Mouse (Mus musculus) myocyte (in vitro differentiated cells): ENCODE data around the gene Ptpa. TPM values are rescaled to one million over a fixed set of nuclear protein-coding genes. Genes with fewer than 3 reads are reported as not detected.

Experiments used
- H3K27me3 ChIP-seq: one replicate; pipeline ENCODE4 v1.6.1; 2011; ENCODE audit not compliant: control insufficient read depth, insufficient read depth, insufficient read length
- H3K36me3 ChIP-seq: one replicate; pipeline ENCODE4 v1.6.1; 2011; ENCODE audit not compliant: control insufficient read depth, insufficient read depth
- H3K4me2 ChIP-seq: one replicate; pipeline ENCODE4 v1.6.1; 2011; ENCODE audit warnings: low read depth, control low read depth
- H3K4me3 ChIP-seq: one replicate; pipeline ENCODE4 v1.5.1; 2011; ENCODE audit warnings: mild to moderate bottlenecking, control low read depth, moderate library complexity
- H3K79me2 ChIP-seq: one replicate; pipeline ENCODE4 v1.6.1; 2011; ENCODE audit not compliant: control insufficient read depth, insufficient read depth
- H3ac ChIP-seq: one replicate; pipeline ENCODE4 v1.6.1; 2011; ENCODE audit not compliant: control insufficient read depth, insufficient read length
- CEBPB ChIP-seq: IDR thresholded peaks from 2 replicates; pipeline ENCODE4 v1.6.1; 2011; ENCODE audit warnings: mild to moderate bottlenecking, moderate library complexity; ENCODE audit not compliant: poor library complexity, insufficient read depth, severe bottlenecking
- E2F4 ChIP-seq: IDR thresholded peaks from one replicate; pipeline ENCODE4 v1.6.1; 2011; ENCODE audit warnings: mild to moderate bottlenecking, control low read depth, moderate library complexity; ENCODE audit not compliant: insufficient read depth
- MAX ChIP-seq: IDR thresholded peaks from one replicate; pipeline ENCODE4 v1.6.1; 2011; ENCODE audit warnings: low read depth, mild to moderate bottlenecking, control low read depth
- MYOD1 ChIP-seq, 3 experiments: IDR thresholded peaks; one replicate each; pipeline ENCODE4 v1.6.1; 2011; ENCODE audit warnings: control low read depth in 2 of 3, low read depth in 2 of 3, mild to moderate bottlenecking in 2 of 3, moderate library complexity in 1 of 3; ENCODE audit not compliant: insufficient read length in 2 of 3, control insufficient read depth in 1 of 3
- MYOG ChIP-seq, 3 experiments: IDR thresholded peaks; one replicate each; pipeline ENCODE4 v1.6.1; 2011; ENCODE audit warnings: control low read depth in 2 of 3, low read depth in 2 of 3, mild to moderate bottlenecking in 2 of 3; ENCODE audit not compliant: insufficient read length in 2 of 3, control insufficient read depth in 1 of 3, insufficient read depth in 1 of 3
- POLR2A ChIP-seq: IDR thresholded peaks from one replicate; pipeline ENCODE4 v1.6.1; 2011; ENCODE audit warnings: low read depth, mild to moderate bottlenecking, control low read depth, moderate library complexity; ENCODE audit not compliant: insufficient read length
- POLR2AphosphoS2 ChIP-seq: IDR thresholded peaks from one replicate; pipeline ENCODE4 v1.6.1; 2011; ENCODE audit warnings: low read depth, control low read depth; ENCODE audit not compliant: insufficient read length
- REST ChIP-seq: IDR thresholded peaks from one replicate; pipeline ENCODE4 v1.6.1; 2011; ENCODE audit warnings: mild to moderate bottlenecking, control low read depth, moderate library complexity; ENCODE audit not compliant: insufficient read depth, insufficient read length
- SRF ChIP-seq: IDR thresholded peaks from one replicate; pipeline ENCODE4 v1.6.1; 2011; ENCODE audit warnings: low read depth; ENCODE audit not compliant: control insufficient read depth, insufficient read length
- TCF12 ChIP-seq: IDR thresholded peaks from one replicate; pipeline ENCODE4 v1.6.1; 2011; ENCODE audit warnings: mild to moderate bottlenecking, control low read depth; ENCODE audit not compliant: poor library complexity, insufficient read depth, severe bottlenecking
- TCF3 ChIP-seq: IDR thresholded peaks from one replicate; pipeline ENCODE4 v1.6.1; 2011; ENCODE audit warnings: low read depth, control low read depth; ENCODE audit not compliant: insufficient read length
- USF1 ChIP-seq: IDR thresholded peaks from one replicate; pipeline ENCODE4 v1.6.1; 2011; ENCODE audit warnings: low read depth, mild to moderate bottlenecking, control low read depth, moderate library complexity
- polyA plus RNA-seq: library from polyadenylated mRNA; unstranded; fragments of >200 nt; fragmentation: generic; extraction: Trizol; gene quantifications from one replicate; pipeline ENCODE4 v1.2.1, GENCODE M21; 2012; ENCODE audit warnings: missing spikeins

Gene Ptpa
- polyA plus RNA-seq, 1 experiment, result 151 TPM

GRCm38 (mm10) chr2:30408452-30409100, 7.3 kb upstream of the Ptpa start:
- Histone ChIP-seq H3K27me3 (no peaks in the 10 kb centered on the region), H3K79me2 (no peaks in the 10 kb centered on the region), H3K36me3 (peaks cover 14% of the 10 kb centered on the region), H3ac (no peak overlapping the region), H3K4me2 (no peak overlapping the region), H3K4me3 (no peak overlapping the region)
- TF ChIP-seq MYOD1 (IDR thresholded peaks at IDR 0.05; ENCODE audit: control insufficient read depth in 1 of 3, insufficient read length in 2 of 3, low read depth in 2 of 3), result no peak
- no peak for TF ChIP-seq SRF
- no peak for TF ChIP-seq TCF3
- no peak for TF ChIP-seq MAX
- TF ChIP-seq CEBPB, result no peak
- TF ChIP-seq MYOG (IDR thresholded peaks at IDR 0.05; ENCODE audit: control insufficient read depth in 1 of 3, insufficient read depth in 1 of 3, insufficient read length in 2 of 3, low read depth in 2 of 3), result no peak
- no peak for TF ChIP-seq TCF12
- TF ChIP-seq REST, result no peak
- no peak for TF ChIP-seq E2F4
- TF ChIP-seq USF1, result no peak
- TF ChIP-seq POLR2A, result no peak
- no peak for TF ChIP-seq POLR2AphosphoS2

DNA sequence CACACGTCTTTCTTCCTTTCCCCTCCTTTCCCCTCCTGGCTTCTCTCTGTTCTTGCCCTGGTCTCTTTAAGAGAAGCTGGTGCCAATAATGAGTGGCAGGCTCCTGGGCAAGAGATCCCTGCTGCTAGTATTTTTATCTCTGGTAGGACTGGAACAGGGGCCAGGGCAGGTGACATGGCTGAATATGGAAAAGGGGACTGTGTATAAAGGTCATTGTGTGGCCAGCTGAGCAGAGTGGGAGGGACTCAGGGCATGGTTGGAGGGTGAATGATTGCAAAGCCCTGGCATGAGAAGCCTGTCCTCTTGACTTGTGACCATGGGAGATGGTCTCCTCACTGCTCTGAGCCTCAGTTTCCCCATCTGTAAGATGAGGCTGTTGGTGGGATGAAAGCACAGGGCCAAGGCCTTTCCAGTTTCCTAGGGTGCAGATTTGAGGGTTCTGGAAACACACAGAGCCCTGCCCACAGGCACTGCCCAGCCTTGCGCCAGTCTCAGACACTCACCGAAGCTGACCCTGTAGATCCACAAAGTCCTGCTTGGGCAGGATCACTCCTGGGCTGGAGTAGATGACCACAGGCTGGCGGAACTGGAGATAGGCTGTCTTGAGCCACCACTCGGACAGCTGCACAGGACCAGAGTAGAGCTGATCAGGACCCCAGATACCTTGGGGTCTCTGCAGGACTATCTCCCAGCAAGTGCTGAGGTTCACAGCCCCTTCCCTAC, 6.2 kb upstream of the Ptpa start:
- H3K4me3 ChIP-seq, result no peak overlapping the region
- H3ac ChIP-seq, result no peak overlapping the region
- no peak overlapping the region for H3K4me2 ChIP-seq
- H3K79me2 ChIP-seq, result no peaks in the 10 kb centered on the region
- H3K36me3 ChIP-seq, result peaks cover 14% of the 10 kb centered on the region
- TF ChIP-seq MYOD1 (IDR thresholded peaks at IDR 0.05; ENCODE audit: control insufficient read depth in 1 of 3, insufficient read length in 2 of 3, low read depth in 2 of 3), result peak in 1 of 3 experiments; percentile 25
- TF ChIP-seq TCF12, result no peak
- H3K27me3 ChIP-seq, result no peaks in the 10 kb centered on the region

DNA sequence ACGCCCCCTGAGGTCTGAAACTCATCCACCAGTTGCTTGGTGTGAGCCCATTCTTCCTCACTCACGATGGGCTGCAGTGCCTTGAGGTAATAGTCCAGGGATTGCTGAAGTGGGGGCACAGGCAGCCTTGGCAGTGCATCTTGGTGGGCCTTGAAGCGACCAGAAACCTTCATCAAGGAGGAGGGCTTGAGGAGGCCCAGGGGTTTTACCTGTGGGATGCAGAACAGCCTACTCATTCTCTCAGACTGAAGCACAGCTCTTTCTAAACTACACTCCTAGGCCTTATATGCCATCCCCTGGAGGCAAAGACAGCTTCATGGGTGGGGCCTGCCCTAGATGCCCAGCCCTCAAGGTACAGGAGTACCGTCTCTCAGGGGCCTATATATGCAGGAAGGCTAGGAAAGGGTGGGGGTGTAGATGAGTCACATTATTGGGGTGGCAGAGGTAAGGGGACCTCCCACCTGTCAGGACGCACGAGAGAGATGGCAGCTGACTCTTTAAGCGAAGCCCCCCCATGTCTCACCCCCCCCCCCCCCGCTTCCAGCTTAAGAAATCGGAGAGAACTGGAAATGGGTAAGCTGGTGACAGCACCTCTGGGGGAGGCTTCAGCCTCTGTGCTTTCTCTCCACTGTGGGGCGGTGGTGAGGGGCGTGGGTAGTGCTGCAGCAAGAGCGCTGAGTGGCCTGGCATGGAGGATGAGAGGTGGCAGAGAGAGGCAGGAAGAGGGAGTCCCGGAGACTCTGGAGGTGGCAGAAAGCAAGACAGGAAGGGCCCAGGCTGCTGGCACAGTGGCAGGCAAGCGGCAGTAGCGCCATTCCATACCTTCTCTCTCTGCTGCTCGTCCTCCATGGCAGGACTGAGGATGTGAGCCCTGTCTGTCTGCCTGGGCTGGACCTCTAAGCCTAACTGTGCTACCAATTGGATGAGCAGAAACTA, 2.5 kb upstream of the Ptpa start:
- Histone ChIP-seq H3ac (no peak overlapping the region), H3K36me3 (peaks cover 7% of the 10 kb centered on the region), H3K4me3 (no peak overlapping the region), H3K79me2 (peaks cover 20% of the 10 kb centered on the region), H3K4me2 (no peak overlapping the region), H3K27me3 (no peaks in the 10 kb centered on the region)
- TF ChIP-seq REST, result no peak
- no peak for TF ChIP-seq TCF12
- no peak for TF ChIP-seq MAX
- no peak for TF ChIP-seq CEBPB
- TF ChIP-seq TCF3, result no peak
- no peak for TF ChIP-seq POLR2AphosphoS2
- TF ChIP-seq POLR2A, result no peak
- no peak for TF ChIP-seq MYOD1 (IDR thresholded peaks at IDR 0.05; ENCODE audit: control insufficient read depth in 1 of 3, insufficient read length in 2 of 3, low read depth in 2 of 3)
- no peak for TF ChIP-seq SRF
- TF ChIP-seq USF1, result no peak
- no peak for TF ChIP-seq MYOG (IDR thresholded peaks at IDR 0.05; ENCODE audit: control insufficient read depth in 1 of 3, insufficient read depth in 1 of 3, insufficient read length in 2 of 3, low read depth in 2 of 3)
- no peak for TF ChIP-seq E2F4

DNA sequence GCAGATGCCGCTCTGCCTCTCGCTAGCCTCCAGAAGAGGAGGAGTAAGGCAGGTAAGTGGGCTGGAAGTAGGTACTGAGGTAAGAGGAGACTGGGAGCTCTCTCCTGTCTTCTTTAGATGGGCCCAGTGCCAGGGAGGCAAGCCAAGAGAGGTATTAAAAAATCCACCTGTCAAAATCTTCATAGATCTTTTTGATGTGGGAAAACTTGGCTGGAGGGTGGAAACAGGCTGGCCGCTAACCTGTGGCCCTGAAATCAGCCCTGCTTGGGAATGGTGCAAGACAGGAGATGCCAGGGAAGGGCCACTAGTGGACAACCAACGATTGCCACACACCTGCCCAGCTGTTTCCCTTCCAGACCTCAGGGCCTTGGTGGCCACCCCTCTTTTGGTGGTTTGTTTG, 1.7 kb upstream of the Ptpa start:
- Histone ChIP-seq H3K4me3 (peak overlapping the region; percentile 98), H3K27me3 (no peaks in the 10 kb centered on the region), H3K4me2 (peak overlapping the region; percentile 98), H3K36me3 (peaks cover 7% of the 10 kb centered on the region), H3K79me2 (peaks cover 28% of the 10 kb centered on the region), H3ac (no peak overlapping the region)
- TF ChIP-seq POLR2A (no peak), REST (no peak), MYOG (IDR thresholded peaks at IDR 0.05; ENCODE audit: control insufficient read depth in 1 of 3, insufficient read depth in 1 of 3, insufficient read length in 2 of 3, low read depth in 2 of 3) (no peak), MYOD1 (IDR thresholded peaks at IDR 0.05; ENCODE audit: control insufficient read depth in 1 of 3, insufficient read length in 2 of 3, low read depth in 2 of 3) (no peak), MAX (no peak), SRF (no peak), TCF12 (no peak), USF1 (no peak)
